20 mouse cellular contexts compared by ENCODE assay signal in the genomic region with DNA sequence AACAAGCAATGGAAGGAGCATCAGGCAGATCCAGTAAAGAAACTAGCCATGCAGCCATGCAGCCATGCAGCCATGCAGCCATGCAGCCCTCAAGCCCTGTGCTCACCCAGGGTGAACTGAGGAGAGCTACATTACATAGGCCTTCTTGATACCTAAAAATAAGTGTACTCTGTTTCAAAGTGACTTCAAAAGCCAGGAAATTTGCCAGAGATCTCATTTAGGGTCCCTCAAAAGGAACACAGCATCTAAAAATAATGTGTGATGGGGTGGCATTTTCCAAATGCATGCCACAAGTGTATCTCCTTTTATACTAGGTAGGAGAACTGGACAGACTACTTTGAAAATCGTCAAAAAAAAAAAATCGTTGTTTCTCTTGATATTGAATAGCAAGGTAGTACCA.
"Had no signal": no experiment of that assay in that cellular context is flagged by ENCODE, and none has a peak within 500 bp of the region (broad histone marks: within the 10 kb centered on the region; RNA-seq: fewer than 3 reads in every experiment).

No protein-coding gene starts in this region.

- H3K4me1 ChIP-seq: limb, embryonic 10.5 days; limb, embryonic 13.5 days; liver, embryonic 12.5 days; liver, embryonic 15.5 days; lung, embryonic 15.5 days; megakaryocyte, embryonic 14.5 days; midbrain, embryonic 10.5 days; midbrain, embryonic 13.5 days; stomach, embryonic 15.5 days had no signal

- H3K9ac ChIP-seq: limb, embryonic 13.5 days; liver, embryonic 12.5 days; liver, embryonic 15.5 days; lung, embryonic 15.5 days; midbrain, embryonic 13.5 days; stomach, embryonic 15.5 days had no signal

- ATAC-seq: liver, embryonic 12.5 days; midbrain, embryonic 13.5 days; midbrain, embryonic 16.5 days had no signal

- H3K27ac ChIP-seq: kidney, postnatal 0 days; layer of hippocampus, adult 2 months; limb, embryonic 10.5 days; limb, embryonic 13.5 days; liver, embryonic 12.5 days; liver, embryonic 15.5 days; lung, embryonic 15.5 days; midbrain, embryonic 10.5 days; midbrain, embryonic 13.5 days; stomach, embryonic 15.5 days had no signal

- DNase-seq: kidney, postnatal 25 days; layer of hippocampus, adult 9-11 months; liver; lung, adult 18-20 months; lung, postnatal 10 days; lung, postnatal 36 days; spleen, adult 18-20 months; thymus, postnatal 25 days had no signal

- H3K4me2 ChIP-seq: limb, embryonic 13.5 days; liver, embryonic 12.5 days; liver, embryonic 15.5 days; lung, embryonic 15.5 days; midbrain, embryonic 13.5 days; stomach, embryonic 15.5 days had no signal

- H3K27me3 ChIP-seq: limb, embryonic 13.5 days; liver, embryonic 12.5 days; liver, embryonic 15.5 days; lung, embryonic 15.5 days; megakaryocyte, embryonic 14.5 days; midbrain, embryonic 13.5 days; stomach, embryonic 15.5 days had no signal

- H3K36me3 ChIP-seq: limb, embryonic 10.5 days; limb, embryonic 13.5 days; liver, embryonic 12.5 days; liver, embryonic 15.5 days; lung, embryonic 15.5 days; midbrain, embryonic 10.5 days; midbrain, embryonic 13.5 days; stomach, embryonic 15.5 days had no signal

- H3K4me3 ChIP-seq: layer of hippocampus, adult 2 months; limb, embryonic 10.5 days; limb, embryonic 13.5 days; liver, embryonic 12.5 days; liver, embryonic 15.5 days; lung, embryonic 15.5 days; megakaryocyte, embryonic 14.5 days; midbrain, embryonic 10.5 days; midbrain, embryonic 13.5 days; stomach, embryonic 15.5 days had no signal

- H3K9me3 ChIP-seq: limb, embryonic 10.5 days; limb, embryonic 13.5 days; liver, embryonic 12.5 days; liver, embryonic 15.5 days; lung, embryonic 15.5 days; megakaryocyte, embryonic 14.5 days; midbrain, embryonic 10.5 days; midbrain, embryonic 13.5 days; stomach, embryonic 15.5 days had no signal
